Mouse (Mus musculus) erythroid progenitor cell, adult 5-6 weeks (primary cell): ENCODE data around the gene 3110082I17Rik. TPM values are rescaled to one million over a fixed set of nuclear protein-coding genes. Genes with fewer than 3 reads are reported as not detected.
A peak's percentile ranks its signal among the peaks of the same experiment; 100 is the strongest.

ENCODE experiments used
- ATAC-seq: replicated peaks from 2 replicates; pipeline ENCODE4 v1.8.0; 2016; ENCODE audit warnings: moderate number of reproducible peaks, mild to moderate bottlenecking, moderate TSS enrichment, inconsistent platforms; ENCODE audit not compliant: poor library complexity, low FRiP score, severe bottlenecking
- total RNA-seq, 2 experiments: library from RNA; stranded (forward) in 1 of 2; stranded (reverse) in 1 of 2; fragments of 150-400 nt in 1 of 2; fragments of 186-747, 209-891 nt in 1 of 2; gene quantifications; 2 replicates each; pipeline versions ENCODE4 v1.2.3 to v1.2.4; 2015 to 2017; ENCODE audit warnings: low replicate concordance in 2 of 2

Gene 3110082I17Rik
- total RNA-seq, 2 experiments from 2014 or later = 3.2 TPM; not detected in 1

DNA sequence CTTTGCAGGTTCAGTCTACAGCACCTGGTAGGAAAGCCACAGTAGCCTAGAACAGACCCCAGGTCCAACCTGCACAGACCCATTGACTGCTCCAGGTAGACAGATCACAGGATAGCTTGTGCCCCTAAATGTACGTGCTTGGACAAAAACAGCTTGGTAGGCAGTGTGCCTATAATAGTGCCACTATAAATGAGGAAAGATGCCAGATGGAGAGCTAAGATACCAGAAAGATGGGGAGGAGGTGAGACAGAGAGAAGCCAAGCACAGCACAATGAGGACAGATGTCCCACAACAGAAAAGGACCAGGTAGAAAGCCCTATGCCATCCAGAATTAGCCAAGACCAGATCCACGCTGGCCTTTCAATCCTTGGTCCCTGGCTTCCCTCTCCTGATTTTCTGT lies 58.2 kb downstream of the 3110082I17Rik start:
- no peak for ATAC-seq

DNA sequence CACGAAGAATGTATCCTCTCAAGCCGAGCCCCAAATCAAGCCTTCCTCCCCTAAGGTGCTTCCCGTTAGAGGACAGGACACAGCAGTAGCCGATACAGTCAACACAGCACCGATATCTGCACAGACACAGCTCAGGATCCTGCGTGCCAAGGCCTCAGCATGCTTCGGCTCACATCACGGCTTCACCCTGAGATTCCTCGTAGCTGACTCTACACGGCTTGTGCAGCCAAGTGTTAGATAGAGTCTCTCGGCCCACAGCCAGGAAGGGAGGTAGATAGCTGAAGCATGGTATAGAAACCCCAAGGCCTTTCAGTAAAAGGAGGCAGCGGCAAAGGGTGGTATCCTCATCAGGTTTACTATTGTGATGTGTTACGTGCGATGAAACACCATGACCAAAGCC lies 60.3 kb downstream of the 3110082I17Rik start:
- ATAC-seq = no peak

DNA sequence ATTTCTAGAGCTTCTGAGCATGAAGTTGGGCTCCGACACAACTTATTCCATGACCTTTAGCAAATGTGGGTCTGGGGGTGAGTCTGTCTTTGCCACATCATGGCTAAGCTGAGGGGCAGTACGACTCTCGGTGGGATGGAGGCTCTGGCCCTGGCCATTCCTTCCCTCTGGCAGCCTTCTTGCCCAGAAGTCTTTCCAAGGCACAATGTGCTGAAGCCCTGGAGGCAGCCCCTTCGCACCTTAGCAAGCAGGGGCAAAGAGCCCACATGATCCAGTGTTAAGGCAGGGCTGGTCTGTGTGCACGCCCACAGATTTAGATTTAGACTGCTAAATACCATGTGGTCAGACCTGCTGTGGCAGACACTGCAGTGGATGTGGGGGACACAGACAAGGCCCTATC lies 61.5 kb downstream of the 3110082I17Rik start:
- no peak for ATAC-seq

DNA sequence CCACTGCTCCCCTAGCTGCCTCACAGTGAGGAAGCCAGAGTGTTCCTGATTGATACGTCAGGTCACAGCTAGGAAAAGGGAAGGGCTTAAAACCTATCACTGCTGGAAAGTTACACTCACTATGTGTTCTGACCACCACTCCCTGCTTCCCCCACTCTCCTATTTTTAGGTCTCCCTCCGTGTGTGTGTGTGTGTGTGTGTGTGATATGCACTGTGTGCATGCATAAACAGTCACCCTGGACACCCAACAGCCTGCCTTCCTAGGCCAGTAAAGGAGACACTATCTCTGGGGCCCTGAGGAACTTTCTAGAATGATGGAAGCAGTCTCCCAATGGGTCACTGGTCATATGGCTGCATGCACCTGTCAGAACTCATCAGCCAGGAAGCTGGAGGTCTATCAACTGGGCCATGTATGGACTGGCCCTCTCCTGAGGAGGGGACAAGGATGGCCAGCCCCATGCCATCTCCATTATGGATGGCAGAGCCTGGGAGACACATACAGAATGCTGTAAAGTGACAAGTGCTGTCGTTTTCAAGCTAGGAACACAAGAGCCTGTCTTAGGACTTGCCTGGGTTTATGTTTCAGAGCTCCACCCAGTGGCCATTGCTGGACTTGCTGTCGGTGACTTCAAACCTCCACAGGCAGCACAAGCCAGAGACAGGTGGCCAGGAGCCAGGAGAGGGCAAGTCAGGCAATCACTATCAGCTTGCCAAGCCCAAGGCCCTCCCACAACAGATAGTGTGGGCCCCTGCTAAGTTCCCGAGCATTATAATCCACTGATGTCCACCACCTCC lies 62.2 kb downstream of the 3110082I17Rik start:
- ATAC-seq = peak; percentile 87

DNA sequence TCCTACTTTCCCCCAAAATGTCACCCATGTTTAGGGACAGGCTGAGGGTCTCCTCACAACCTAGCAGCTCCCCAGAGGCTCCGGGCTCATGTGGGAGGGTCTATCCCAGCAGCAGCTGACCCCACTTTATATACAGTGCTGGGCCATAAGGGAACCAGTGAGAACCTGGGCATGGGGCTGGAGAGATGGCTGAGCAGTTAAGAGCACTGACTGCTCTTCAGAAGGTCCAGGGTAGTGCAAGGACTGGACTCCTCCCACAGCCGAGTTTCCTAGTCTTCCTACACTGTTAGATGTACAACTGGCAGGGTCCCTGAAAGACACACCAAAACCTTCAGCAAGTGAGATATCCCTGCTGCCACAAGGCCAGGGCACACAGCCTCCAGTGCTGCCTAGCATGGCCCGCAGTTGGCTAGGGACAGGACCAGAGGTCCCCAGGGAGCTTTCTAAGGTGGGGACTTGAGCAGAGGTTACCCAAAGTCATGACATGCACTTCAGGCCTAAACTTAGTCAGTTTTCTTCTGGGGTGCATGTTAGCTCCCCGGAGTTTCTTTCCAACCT lies 62.9 kb downstream of the 3110082I17Rik start:
- no peak for ATAC-seq

DNA sequence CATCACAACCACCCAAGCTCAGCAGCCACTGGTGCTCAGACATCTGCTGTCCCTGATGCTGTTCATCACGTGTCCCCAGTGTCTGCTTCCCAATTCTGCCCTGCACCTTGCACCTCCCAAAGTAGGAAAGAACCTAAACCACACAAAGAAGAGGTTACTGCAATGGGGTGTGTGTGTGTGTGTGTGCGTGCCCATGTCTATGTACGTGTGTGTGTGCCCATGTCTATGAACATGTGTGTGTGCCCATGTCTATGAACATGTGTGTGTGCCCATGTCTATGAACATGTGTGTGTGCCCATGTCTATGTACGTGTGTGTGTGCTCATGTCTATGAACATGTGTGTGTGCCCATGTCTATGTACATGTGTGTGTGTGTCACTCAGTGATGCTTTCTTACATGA lies 64.8 kb downstream of the 3110082I17Rik start:
- ATAC-seq = no peak

DNA sequence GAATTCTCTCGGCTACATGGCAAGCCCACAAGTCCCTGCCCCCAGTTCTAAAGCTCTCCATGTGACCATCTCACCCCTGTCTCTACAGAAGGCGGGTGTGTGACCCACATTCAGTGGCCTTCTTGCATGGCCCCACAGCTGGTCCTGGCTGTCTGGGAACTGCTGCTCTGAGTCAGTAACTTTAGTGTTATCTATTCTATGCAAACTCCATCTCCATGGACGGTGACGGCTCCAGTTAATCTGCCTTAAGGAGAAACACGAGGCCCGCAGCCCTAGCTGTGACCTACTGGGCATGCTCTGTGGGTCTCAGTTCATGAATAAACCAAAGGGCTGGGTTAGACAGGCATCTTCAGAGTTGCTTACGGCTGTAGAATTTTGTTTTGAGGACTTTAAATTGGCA lies 65.9 kb downstream of the 3110082I17Rik start:
- no peak for ATAC-seq

DNA sequence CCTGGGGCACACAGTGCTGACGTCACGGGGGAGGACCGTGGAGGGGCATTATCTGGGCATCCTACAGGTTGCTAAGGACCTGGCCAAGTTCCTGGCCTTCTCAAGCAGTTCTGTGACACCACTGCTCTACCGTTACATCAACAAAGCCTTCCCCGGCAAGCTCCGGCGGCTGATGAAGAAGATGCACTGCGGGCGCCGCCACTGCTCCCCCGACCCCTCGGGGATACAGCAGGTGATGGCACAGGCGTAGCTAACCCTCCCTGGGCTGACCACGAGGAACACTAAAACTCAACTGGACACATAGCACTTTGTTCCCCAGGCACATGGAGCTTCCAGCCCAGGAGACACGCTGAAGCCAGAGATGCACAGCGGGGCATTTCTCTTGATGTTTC lies 67.1 kb downstream of the 3110082I17Rik start:
- ATAC-seq = no peak

DNA sequence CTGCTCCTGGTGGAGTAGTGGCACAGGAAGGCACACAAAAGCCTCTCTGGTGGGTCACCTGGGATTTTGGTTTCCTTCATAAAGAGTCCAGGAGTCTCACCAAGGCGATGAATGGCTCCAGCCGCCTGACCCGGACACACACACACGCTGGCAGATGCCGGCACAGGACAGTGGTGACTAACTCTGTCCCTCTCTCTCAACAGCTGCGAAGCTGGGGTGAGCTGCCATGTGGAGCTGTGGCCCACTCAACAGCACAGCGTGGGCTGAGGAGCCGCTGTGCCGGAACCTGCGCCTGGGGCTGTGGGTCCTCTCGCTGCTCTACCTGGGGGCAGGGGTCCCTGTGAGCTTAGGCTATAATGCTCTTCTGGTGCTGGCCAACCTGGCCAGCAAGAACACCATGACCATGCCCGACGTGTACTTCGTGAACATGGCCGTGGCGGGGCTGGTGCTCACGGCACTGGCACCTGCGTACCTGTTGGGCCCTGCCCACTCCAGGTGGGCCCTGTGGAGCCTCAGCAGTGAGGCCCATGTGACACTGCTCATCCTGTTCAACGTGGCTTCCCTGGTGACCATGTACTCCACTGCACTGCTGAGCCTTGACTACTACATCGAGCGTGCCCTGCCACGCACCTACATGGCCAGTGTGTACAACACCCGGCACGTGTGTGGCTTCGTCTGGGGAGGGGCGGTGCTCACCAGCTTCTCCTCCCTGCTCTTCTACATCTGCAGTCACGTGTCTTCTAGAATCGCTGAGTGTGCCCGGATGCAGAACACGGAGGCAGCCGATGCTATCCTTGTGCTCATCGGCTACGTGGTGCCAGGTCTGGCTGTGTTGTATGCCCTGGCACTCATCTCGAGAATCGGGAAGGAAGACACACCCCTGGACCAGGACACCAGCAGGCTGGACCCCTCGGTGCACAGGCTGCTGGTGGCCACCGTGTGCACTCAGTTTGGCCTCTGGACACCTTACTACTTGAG lies 67.8 kb downstream of the 3110082I17Rik start:
- no peak for ATAC-seq

DNA sequence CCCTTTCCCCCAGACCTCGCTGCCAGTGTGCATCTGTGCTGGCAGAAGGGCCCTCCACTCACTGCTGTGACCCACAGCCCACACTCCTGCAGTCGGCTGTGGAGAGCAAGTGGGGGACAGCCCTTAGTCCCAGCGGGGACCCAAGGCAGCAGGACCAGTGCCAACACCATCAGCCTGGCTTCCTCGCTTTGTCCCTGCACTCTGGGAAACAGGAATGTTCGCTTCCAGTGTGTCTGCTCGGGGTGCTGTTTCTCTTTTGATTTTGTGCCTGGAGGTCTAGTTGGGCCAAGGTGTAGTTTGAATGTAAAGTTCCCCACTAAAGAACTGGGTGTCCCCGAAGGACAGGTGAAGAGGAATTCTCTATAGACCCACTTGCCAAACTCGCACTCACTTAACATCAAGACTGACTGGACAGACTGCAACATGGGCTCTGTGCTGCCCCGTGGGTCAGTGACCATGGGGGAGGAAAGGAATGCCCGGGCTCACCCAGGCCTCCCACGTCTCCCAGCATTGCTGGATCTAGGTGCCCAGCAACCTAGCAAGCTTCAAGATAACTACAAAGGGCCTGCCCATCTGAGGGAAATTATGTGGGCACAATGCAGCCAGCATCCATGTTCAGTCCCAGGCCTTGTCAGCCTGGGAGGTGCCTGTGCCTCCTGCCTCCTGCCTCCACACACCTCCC lies 68.9 kb downstream of the 3110082I17Rik start:
- no peak for ATAC-seq

DNA sequence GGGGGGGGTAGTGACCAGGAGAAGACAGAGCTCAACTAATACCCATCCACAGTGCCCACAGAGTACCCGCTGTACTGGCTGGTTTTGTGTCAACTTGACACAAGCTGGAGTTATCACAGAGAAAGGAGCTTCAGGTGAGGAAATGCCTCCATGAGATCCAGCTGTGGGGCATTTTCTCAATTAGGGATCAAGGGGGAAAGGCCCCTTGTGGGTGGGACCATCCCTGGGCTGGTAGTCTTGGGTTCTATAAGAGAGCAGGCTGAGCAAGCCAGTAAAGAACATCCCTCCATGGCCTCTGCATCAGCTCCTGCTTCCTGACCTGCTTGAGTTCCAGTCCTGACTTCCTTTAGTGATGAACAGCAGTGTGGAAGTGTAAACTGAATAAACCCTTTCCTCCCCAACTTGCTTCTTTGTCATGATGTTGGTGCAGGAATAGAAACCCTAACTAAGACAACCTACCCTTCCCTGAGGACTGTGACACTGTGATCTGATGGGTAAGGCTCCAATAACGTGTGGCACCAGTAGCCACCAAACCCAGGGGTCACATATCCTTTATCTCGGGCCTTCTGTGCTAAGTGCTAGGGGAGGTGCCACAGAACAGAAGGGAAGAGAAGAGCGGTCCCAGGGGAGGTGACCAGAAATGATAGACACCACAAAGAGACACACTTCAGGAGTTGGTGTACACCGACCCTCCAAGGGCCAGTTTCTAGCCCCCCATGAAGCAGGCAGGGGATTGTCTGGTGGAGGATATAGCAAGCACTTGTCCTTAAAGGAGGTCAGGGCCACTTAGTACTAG lies 69.8 kb downstream of the 3110082I17Rik start:
- ATAC-seq = peak; percentile 36

DNA sequence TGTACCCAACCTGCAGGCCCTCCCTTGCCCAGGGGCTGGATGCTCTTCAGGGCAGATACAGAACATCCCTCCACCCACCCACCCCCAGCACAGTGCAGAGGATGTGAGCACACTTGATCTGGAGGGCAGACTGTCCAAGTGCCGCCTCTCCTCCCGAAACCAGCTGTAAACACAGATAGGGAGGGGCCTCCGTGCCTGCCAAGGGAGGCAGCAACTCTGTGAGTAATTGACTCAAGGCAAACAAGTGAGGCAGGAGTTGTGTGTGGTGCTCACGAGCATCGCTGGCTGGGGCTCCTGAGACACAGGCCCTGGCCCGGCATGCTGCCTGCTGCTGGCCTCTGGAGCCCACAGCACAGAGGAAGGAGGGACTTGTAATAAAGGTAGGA lies 70.7 kb downstream of the 3110082I17Rik start:
- ATAC-seq = peak; percentile 79

DNA sequence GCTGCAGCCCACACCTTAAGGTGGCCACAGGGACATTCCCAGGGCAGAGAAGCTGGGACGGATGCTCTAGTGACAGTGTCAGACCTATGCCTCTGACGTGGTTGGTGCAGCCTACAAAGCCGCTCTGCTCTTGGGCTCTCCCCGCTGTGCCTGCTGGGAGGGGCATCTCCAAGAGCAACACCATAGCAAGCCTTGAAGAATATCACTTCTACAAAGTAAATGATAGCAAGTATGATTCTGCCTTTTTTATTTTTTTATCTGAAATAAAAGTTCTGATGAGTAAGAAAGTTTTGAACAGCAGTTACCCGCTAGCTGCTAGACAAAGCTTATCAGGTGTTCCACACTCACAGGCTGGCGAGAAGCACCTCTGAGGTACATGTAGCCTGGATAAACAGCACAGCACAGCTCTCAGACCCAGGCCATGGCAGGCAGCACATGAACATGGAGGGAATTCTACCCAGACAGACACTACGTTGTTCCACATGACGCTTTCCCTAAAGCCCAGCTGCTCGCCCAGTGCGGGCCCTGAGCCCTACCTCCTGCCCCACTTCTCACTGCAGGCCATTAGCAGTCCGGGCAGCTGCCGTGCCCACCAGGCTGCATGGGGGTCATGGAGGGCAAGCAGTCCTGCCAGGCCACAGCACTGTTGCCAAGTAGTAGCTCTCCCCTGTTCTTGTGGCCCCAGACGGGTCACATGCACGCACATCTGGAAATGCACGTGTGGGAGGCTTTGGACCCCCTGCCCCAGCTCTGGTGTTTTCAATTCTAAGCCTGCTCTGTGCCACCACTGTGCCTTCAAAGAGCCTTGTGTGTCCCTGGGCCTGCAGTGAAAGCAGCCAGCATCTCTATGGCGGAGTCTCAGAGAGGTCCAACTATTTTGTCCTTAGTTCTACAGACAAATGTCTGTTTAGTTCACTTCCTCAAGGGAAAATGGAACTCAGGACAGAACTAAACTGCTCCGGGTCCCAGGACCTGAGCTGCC lies 71.3 kb downstream of the 3110082I17Rik start:
- peak; percentile 64 for ATAC-seq

DNA sequence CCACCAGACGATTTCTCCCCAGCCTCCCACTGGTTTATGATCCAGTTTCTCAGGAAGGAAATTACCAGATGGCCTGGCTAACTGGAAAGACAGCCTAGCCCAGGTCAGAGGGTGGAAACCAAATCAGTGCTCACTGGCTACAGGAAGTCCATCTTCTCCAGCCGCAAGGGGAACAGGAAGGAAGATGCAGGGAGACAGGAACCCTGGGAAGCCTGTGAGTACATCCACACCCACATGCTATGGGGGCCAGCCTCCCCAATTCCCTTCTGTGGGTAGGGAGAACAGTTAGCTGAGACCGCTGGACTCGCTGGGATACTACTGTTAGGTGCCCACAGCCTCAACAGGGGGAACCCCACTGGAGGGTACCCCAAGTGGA lies 72.1 kb downstream of the 3110082I17Rik start:
- ATAC-seq = no peak

DNA sequence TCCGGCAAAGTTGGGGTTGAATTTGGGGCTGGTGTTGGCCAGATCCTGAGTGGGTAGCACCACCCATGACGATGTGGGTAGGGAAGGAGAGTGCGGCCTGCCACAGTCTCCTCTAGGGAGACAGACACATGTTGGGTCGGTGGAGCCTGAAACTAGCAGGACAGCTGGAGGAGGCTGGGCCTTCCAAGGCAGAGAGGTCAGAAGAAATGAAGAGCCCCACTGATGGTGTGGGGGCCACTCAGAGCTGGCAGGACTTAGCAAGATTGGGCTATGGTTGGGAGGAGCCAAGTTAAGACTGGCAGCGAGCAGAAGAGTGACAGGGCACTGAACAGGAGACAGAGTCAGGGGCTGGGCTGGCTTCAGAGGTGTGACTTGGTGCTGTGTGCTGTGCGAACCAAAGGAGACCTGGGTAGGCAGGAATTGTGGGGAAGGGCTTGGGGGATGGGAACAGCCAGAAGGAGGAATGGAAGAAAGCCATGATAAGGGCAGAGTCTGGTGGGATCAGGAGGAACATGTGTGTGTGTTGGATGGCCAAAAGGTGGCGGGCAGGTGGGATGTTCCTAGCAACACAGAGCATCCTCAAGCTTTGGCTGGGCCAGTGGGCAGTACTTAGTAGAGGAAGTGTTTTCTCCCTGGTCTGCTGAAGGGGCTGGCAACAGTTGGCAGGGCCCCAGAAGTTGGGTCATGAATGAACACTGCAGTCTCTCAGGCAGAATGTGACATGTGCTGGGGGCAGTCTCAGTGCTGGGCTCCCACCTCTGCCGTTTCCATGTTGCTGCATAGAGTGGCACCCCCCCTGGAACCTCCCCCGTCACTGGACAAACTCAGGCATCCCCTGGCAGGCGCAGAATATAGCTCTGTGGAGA lies 72.8 kb downstream of the 3110082I17Rik start:
- ATAC-seq = no peak

DNA sequence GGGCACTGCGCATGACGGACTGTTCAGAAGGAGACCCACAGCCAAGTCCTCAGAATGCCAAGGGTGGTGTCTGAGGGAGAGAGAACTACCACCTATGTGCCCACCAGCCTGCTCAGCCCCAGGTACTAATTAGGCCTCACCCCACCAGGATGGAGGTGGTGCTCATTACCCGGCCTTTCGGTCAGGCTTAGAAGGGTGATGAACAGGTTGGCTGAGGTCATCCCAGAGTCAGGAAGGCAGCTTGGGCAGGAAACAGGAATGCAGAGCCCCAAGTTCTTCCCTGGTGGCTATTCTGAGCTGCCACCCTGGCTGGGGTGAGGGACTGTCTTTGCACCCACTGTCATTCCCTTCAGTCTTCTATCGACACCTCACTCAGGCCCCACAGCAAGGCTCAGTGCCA lies 74.3 kb downstream of the 3110082I17Rik start:
- ATAC-seq = no peak

DNA sequence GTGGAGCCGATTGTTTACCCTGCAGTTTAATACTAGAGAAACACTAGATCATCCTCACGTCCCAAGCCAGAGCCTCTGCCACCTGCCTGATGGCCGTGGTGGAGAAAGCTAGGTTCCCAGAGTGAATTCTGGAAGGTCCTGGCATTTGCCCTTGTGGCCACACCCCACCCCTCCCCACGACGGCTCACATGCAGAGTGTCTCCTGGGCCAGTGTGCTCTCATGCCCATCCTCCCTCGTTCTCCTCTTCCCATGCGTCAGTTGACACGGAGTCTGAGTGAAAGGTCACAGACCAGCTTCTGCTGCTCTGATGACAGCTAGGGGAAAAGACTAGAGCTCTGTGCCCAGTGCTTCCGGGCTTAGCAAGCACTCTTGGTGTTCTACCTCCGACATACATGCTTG lies 75.8 kb downstream of the 3110082I17Rik start:
- ATAC-seq = no peak
